11 mouse cellular contexts compared by ENCODE assay signal in genomic region chr8:61639008-61639407, GRCm38 (mm10).
DNase-seq lines count a peak whose midpoint lies in the region; ATAC-seq and TF ChIP-seq lines count a peak whose summit lies in the region.
"Had no signal": no experiment of that assay in that cellular context is flagged by ENCODE, and none has a peak within 500 bp of the region (broad histone marks: within the 10 kb centered on the region; RNA-seq: fewer than 3 reads in every experiment).

No protein-coding gene starts in this region.

- H3K9me3 ChIP-seq in heart, embryonic 13.5 days: no peaks in the 10 kb centered on the region
- H3K9me3 ChIP-seq in lung, embryonic 15.5 days: no peaks in the 10 kb centered on the region
- no peaks in the 10 kb centered on the region for H3K9me3 ChIP-seq in stomach, embryonic 14.5 days (ENCODE audit: control insufficient read depth, low read depth, low read length)
- H3K9me3 ChIP-seq: hindbrain, embryonic 10.5 days had no signal

- H3K36me3 ChIP-seq in heart, embryonic 13.5 days: peaks cover 14% of the 10 kb centered on the region; the same call in 1 of the 2 replicates
- no peaks in the 10 kb centered on the region for H3K36me3 ChIP-seq in lung, embryonic 15.5 days
- no peaks in the 10 kb centered on the region for H3K36me3 ChIP-seq in stomach, embryonic 14.5 days (ENCODE audit: control insufficient read depth, insufficient read depth, low read length)
- H3K36me3 ChIP-seq: hindbrain, embryonic 10.5 days had no signal

- no peak overlapping the region for H3K9ac ChIP-seq in heart, embryonic 13.5 days
- no peak overlapping the region for H3K9ac ChIP-seq in lung, embryonic 15.5 days
- no peak overlapping the region for H3K9ac ChIP-seq in stomach, embryonic 14.5 days (replicated peaks; ENCODE audit: low read depth, low read length)

- peak overlapping the region; percentile 69 for H3K27ac ChIP-seq in heart, embryonic 13.5 days (replicated peaks)
- peak overlapping the region; percentile 61 for H3K27ac ChIP-seq in lung, embryonic 15.5 days
- peak overlapping the region; percentile 59 for H3K27ac ChIP-seq in embryonic fibroblast, embryonic 13.5 days (ENCODE audit: insufficient read depth, low read length)
- H3K27ac ChIP-seq in stomach, embryonic 14.5 days (ENCODE audit: low read length): peak overlapping the region; percentile 71
- H3K27ac ChIP-seq: hindbrain, embryonic 10.5 days had no signal

- no peak for TF ChIP-seq CTCF in embryonic fibroblast, embryonic 13.5 days (IDR thresholded peaks at IDR 0.05; ENCODE audit: borderline replicate concordance, insufficient read depth, low read length)

- ATAC-seq in heart, embryonic 13.5 days (ENCODE audit: extremely low read depth, insufficient number of reproducible peaks, low FRiP score, low TSS enrichment): no peak
- peak; percentile 44; the same call in 1 of the 2 replicates for ATAC-seq in lung, embryonic 15.5 days (ENCODE audit: borderline replicate concordance, extremely low read depth, low FRiP score, low TSS enrichment)
- ATAC-seq in stomach, embryonic 14.5 days (ENCODE audit: insufficient number of reproducible peaks, insufficient read depth, low FRiP score, low read depth): peak; percentile 70; the same call in 1 of the 2 replicates
- ATAC-seq: forebrain, embryonic 14.5 days had no signal

- WGBS in heart, embryonic 13.5 days: 43% methylated on average over 3 of the region's 3 CpGs
- 31% methylated on average over 3 of the region's 3 CpGs for WGBS in lung, embryonic 15.5 days
- 22% methylated on average over 3 of the region's 3 CpGs for WGBS in stomach, embryonic 14.5 days

- H3K27me3 ChIP-seq in heart, embryonic 13.5 days (replicated peaks): no peaks in the 10 kb centered on the region
- H3K27me3 ChIP-seq in lung, embryonic 15.5 days: no peaks in the 10 kb centered on the region
- H3K27me3 ChIP-seq in stomach, embryonic 14.5 days (ENCODE audit: control insufficient read depth, insufficient read depth, low read length): no peaks in the 10 kb centered on the region

- H3K4me3 ChIP-seq in heart, embryonic 13.5 days: no peak overlapping the region
- H3K4me3 ChIP-seq in lung, embryonic 15.5 days: no peak overlapping the region
- no peak overlapping the region for H3K4me3 ChIP-seq in embryonic fibroblast, embryonic 13.5 days (ENCODE audit: insufficient read depth, low read length)
- H3K4me3 ChIP-seq in stomach, embryonic 14.5 days (ENCODE audit: low read depth, low read length): no peak overlapping the region
- H3K4me3 ChIP-seq: hindbrain, embryonic 10.5 days had no signal

- no peak overlapping the region for H3K4me2 ChIP-seq in heart, embryonic 13.5 days
- no peak overlapping the region for H3K4me2 ChIP-seq in lung, embryonic 15.5 days
- no peak overlapping the region for H3K4me2 ChIP-seq in stomach, embryonic 14.5 days (replicated peaks; ENCODE audit: low read depth, low read length)

- intact Hi-C loops in heart, postnatal 36 days (cut with DNase I): no loop called here
- intact Hi-C loops in left cerebral cortex, postnatal 14 days (cut with DNase I): no loop called here

- no peak for TF ChIP-seq POLR2A in embryonic fibroblast, embryonic 13.5 days (IDR thresholded peaks at IDR 0.05; ENCODE audit: low read depth, low read length)

- DNase-seq in heart, postnatal 36 days: no peak
- DNase-seq in lung, postnatal 36 days: no peak
- no peak for DNase-seq in frontal cortex, postnatal 25 days (ENCODE audit: low spot score in 2 of 2)
- no peak for DNase-seq in left cerebral cortex, postnatal 14 days (ENCODE audit: low spot score in 2 of 2)
- DNase-seq: cerebellum, postnatal 14 days had no signal

- H3K4me1 ChIP-seq in heart, embryonic 13.5 days: peaks cover 62% of the 10 kb centered on the region
- H3K4me1 ChIP-seq in lung, embryonic 15.5 days: peaks cover 33% of the 10 kb centered on the region
- H3K4me1 ChIP-seq in embryonic fibroblast, embryonic 13.5 days (ENCODE audit: control insufficient read depth, insufficient read depth, low read length): peaks cover 10% of the 10 kb centered on the region
- peaks cover 11% of the 10 kb centered on the region; the same call in 1 of the 2 replicates for H3K4me1 ChIP-seq in stomach, embryonic 14.5 days (ENCODE audit: control insufficient read depth, insufficient read depth, low read length)
